Mouse (Mus musculus): Measurements from ENCODE around the gene Ltbp1.

DNA sequence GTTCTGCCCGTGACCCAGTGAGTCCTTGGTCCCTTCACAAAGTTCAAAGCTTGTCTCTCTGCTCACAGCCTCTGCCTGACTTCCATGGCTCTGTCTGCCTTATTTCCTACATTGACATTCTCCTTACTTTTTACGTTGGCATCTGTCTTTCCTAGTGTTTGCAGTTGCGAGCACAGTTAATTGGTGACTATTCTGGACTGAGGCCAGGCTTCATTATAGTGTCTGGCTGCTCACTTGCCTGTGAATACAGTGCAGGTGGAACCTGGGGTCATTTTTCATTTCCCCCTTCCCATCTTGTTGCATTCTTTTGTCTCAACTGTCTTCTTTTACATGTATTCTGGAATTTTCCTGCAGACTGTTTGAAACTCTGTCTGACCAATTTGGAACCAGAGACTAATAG lies 287.6 kb downstream of the Ltbp1 start:
- TF ChIP-seq CTCF (IDR thresholded peaks at IDR 0.05) (no peak), POLR2A (IDR thresholded peaks at IDR 0.05; ENCODE audit: insufficient read depth, low read depth, low read length) (no peak), EP300 (IDR thresholded peaks at IDR 0.05; ENCODE audit: insufficient read depth, low read depth, low read length) (no peak)
